ENCODE assay signal across 22 mouse cellular contexts in the genomic region with DNA sequence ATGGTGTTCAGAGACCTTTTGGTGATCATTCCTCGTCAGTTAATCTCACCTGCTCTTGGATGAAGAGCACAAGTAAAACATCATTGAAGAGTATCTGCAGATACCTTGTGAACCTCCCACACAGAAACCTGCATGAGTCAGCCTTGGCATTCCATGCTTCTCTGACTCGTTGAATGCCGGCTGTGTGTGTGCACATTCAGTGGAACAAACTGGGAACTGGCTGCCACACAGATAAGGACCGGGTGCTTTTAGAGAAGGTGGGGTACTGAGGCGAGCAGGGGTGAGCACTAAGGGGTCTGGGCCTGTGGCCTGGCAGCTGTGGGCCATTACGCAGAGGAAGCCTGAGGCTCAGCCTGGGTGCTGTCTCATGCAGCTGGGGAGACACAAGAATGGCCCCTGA. TPM values are rescaled to one million over a fixed set of nuclear protein-coding genes. Genes with fewer than 3 reads are reported as not detected.
A peak's percentile ranks its signal among the peaks of the same experiment; 100 is the strongest.
DNase-seq lines count a peak whose midpoint lies in the region; ATAC-seq lines count a peak whose summit lies in the region.
"Had no signal": no experiment of that assay in that cellular context is flagged by ENCODE, and none has a peak within 500 bp of the region (broad histone marks: within the 10 kb centered on the region; RNA-seq: fewer than 3 reads in every experiment).

No protein-coding gene starts in this region.

- peaks cover 63% of the 10 kb centered on the region for H3K4me1 ChIP-seq in heart, embryonic 13.5 days
- H3K4me1 ChIP-seq: embryonic facial prominence, embryonic 13.5 days; midbrain, embryonic 10.5 days had no signal

- H3K27me3 ChIP-seq in heart, embryonic 13.5 days (replicated peaks), result no peaks in the 10 kb centered on the region
- H3K27me3 ChIP-seq: embryonic facial prominence, embryonic 13.5 days; kidney, embryonic 15.5 days; limb, embryonic 13.5 days; liver, embryonic 13.5 days had no signal

- DNase-seq in cerebellum, postnatal 25 days, result peak; percentile 57 to 59
- DNase-seq in cerebellum, postnatal 14 days, result no peak
- no peak for DNase-seq in heart, adult 8-10 months (ENCODE audit: low spot score)
- DNase-seq in right cerebral cortex, adult 18-20 months, result peak; percentile 52
- DNase-seq in right cerebral cortex, postnatal 10 days (ENCODE audit: low spot score in 2 of 2), result no peak
- DNase-seq in lung, postnatal 10 days, result no peak
- DNase-seq: adrenal gland, adult 8-10 months; kidney, postnatal 4 days; layer of hippocampus, adult 9-11 months; liver, embryonic 13.5 days; lung, embryonic 14.5 days; spleen, adult 18-20 months; thymus, postnatal 25 days had no signal

- WGBS in heart, embryonic 13.5 days, result 33% methylated on average over 6 of the region's 6 CpGs

- H3K27ac ChIP-seq in heart, embryonic 13.5 days (replicated peaks), result no peak overlapping the region
- H3K27ac ChIP-seq: embryonic facial prominence, embryonic 13.5 days; hindbrain, postnatal 0 days; kidney, embryonic 15.5 days; limb, embryonic 13.5 days; liver, embryonic 13.5 days; macrophage; midbrain, embryonic 10.5 days had no signal

- no peaks in the 10 kb centered on the region for H3K9me3 ChIP-seq in heart, embryonic 13.5 days
- H3K9me3 ChIP-seq: embryonic facial prominence, embryonic 13.5 days; kidney, embryonic 15.5 days; limb, embryonic 13.5 days; liver, embryonic 13.5 days; midbrain, embryonic 10.5 days had no signal

- H3K4me2 ChIP-seq in heart, embryonic 13.5 days, result no peak overlapping the region
- H3K4me2 ChIP-seq: embryonic facial prominence, embryonic 13.5 days; kidney, embryonic 15.5 days; limb, embryonic 13.5 days; liver, embryonic 13.5 days; lung, embryonic 14.5 days had no signal

- no peak overlapping the region for H3K4me3 ChIP-seq in heart, embryonic 13.5 days
- H3K4me3 ChIP-seq: embryonic facial prominence, embryonic 13.5 days; kidney, embryonic 15.5 days; limb, embryonic 13.5 days; liver, embryonic 13.5 days; midbrain, embryonic 10.5 days had no signal

- ATAC-seq in heart, embryonic 13.5 days (ENCODE audit: extremely low read depth, insufficient number of reproducible peaks, low FRiP score, low TSS enrichment), result no peak
- ATAC-seq: forebrain, embryonic 14.5 days; hindbrain, postnatal 0 days; intestine, postnatal 0 days had no signal

- H3K36me3 ChIP-seq in heart, embryonic 13.5 days, result no peaks in the 10 kb centered on the region
- H3K36me3 ChIP-seq: embryonic facial prominence, embryonic 13.5 days; kidney, embryonic 15.5 days; liver, embryonic 13.5 days; midbrain, embryonic 10.5 days had no signal

- peak overlapping the region; percentile 41; the same call in 1 of the 2 replicates for H3K9ac ChIP-seq in heart, embryonic 13.5 days
- H3K9ac ChIP-seq: embryonic facial prominence, embryonic 13.5 days; kidney, embryonic 15.5 days; limb, embryonic 13.5 days; liver, embryonic 13.5 days; lung, embryonic 14.5 days had no signal

RNA-seq across cellular contexts. Expression of a gene that starts 11.9 kb away (rescaled TPM):
- polyA plus RNA-seq in heart, embryonic 13.5 days (2015; fragmentation: Nextera tagmentation; extraction: Ambion mirVana), result 10.4 and 11.2 TPM in 2 replicates
- 10 to 100 TPM; 85.6 to 89.6 (median 87.8) TPM for total RNA-seq in heart, adult 8-10 months (2022)

Comparison
In these comparisons a context has a peak if more than half of its experiments do, and no peak if none do; other contexts are left out.
1. DNase-seq: peak in cerebellum, postnatal 25 days (2 of 2) and right cerebral cortex, adult 18-20 months (single experiment); none in cerebellum, postnatal 14 days (0 of 2), heart, adult 8-10 months (single experiment), right cerebral cortex, postnatal 10 days (0 of 2) and lung, postnatal 10 days (single experiment).